Mouse (Mus musculus) lung, adult 2 months (tissue): ENCODE measurements at regions not wholly inside any gene's neighbourhood (a gene's known extent, or its start where the extent isn't known, plus 50 kb on each side); places are given as distances from the start of the nearest gene placed in this dataset.

Experiments
- CTCF ChIP-seq: fragments of 200-500 bp; IDR thresholded peaks from 2 replicates; pipeline ENCODE4 v1.5.1; 2011; ENCODE audit warnings: mild to moderate bottlenecking, low read length, control low read depth; ENCODE audit not compliant: insufficient read depth
- POLR2A ChIP-seq: fragments of 200-500 bp; IDR thresholded peaks from 2 replicates; pipeline ENCODE4 v1.6.1; 2011; ENCODE audit warnings: low read depth, mild to moderate bottlenecking, control low read depth, low read length, borderline replicate concordance; ENCODE audit errors: extremely low read depth

DNA sequence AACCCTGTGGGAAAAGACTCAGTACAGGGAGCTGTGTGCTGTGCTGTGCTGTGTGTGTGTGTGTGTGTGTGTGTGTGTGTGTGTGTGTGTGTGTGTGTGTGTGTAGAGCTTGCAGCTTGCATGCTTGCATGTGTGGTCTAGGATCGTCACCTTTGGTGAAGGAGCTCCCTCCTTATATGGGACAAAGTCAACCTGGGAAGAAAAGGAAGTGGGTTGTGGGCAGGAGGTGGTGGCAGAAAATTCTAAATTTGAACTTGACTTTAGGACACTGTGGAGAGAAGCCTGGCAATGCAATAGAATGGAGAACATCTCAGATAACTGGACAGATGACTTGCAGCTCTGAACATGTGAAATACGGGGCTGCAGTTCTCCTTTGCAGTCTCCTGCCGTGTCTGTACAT, 84.7 kb upstream of the Itprid2 start:
- TF ChIP-seq POLR2A = no peak
- no peak for TF ChIP-seq CTCF
